Mouse (Mus musculus) midbrain, embryonic 13.5 days (tissue): Measurements from ENCODE around the gene Cd96. TPM values are rescaled to one million over a fixed set of nuclear protein-coding genes. Genes with fewer than 3 reads are reported as not detected.
A peak's percentile ranks its signal among the peaks of the same experiment; 100 is the strongest.

ENCODE experiments used
- ATAC-seq: fragments of 200-750 bp; cut with Nextera tagmentation; 2 replicates; pipeline ENCODE4 v1.8.0; 2017; ENCODE audit warnings: mild to moderate bottlenecking, moderate TSS enrichment, moderate library complexity
- H3K27ac ChIP-seq: fragments of 300-500 bp; sonication (generic); 2 replicates; pipeline ENCODE4 v1.5.1; 2015; ENCODE audit warnings: inconsistent platforms, mild to moderate bottlenecking, moderate library complexity
- H3K27me3 ChIP-seq: fragments of 300-500 bp; sonication (generic); 2 replicates; pipeline ENCODE4 v1.6.1; 2015; ENCODE audit warnings: mild to moderate bottlenecking, inconsistent platforms
- H3K36me3 ChIP-seq: fragments of 300-500 bp; sonication (generic); 2 replicates; pipeline ENCODE4 v1.6.1; 2015; ENCODE audit warnings: mild to moderate bottlenecking, inconsistent platforms
- H3K4me1 ChIP-seq: fragments of 300-500 bp; sonication (generic); replicated peaks from 2 replicates; pipeline ENCODE4 v1.6.1; 2015; ENCODE audit warnings: inconsistent platforms
- H3K4me2 ChIP-seq: fragments of 300-500 bp; sonication (generic); replicated peaks from 2 replicates; pipeline ENCODE4 v1.6.1; 2015; ENCODE audit warnings: moderate library complexity, mild to moderate bottlenecking, inconsistent platforms
- H3K4me3 ChIP-seq: fragments of 300-500 bp; sonication (generic); replicated peaks from 2 replicates; pipeline ENCODE4 v1.5.1; 2015; ENCODE audit warnings: mild to moderate bottlenecking, inconsistent platforms
- H3K9ac ChIP-seq: fragments of 300-500 bp; sonication (generic); replicated peaks from 2 replicates; pipeline ENCODE4 v1.6.1; 2015; ENCODE audit warnings: mild to moderate bottlenecking, inconsistent platforms
- H3K9me3 ChIP-seq: fragments of 300-500 bp; sonication (generic); 2 replicates; pipeline ENCODE4 v1.6.1; 2016; ENCODE audit warnings: mild to moderate bottlenecking, inconsistent platforms
- WGBS: fragments of 180-500 bp; shearing (Covaris S2); methylation state at CpG from one replicate; pipeline ENCODE4 v1.1.7; 2015; 5-methylcytosine and 5-hydroxymethylcytosine counted together
- polyA plus RNA-seq: library from polyadenylated mRNA; unstranded; fragments of >200 nt; fragmentation: Nextera tagmentation; extraction: Ambion mirVana; gene quantifications from 2 replicates; pipeline ENCODE4 v1.2.1, GENCODE M21; 2015

Cd96 gene
- polyA plus RNA-seq, 1 experiment from 2014 or later = not detected

DNA sequence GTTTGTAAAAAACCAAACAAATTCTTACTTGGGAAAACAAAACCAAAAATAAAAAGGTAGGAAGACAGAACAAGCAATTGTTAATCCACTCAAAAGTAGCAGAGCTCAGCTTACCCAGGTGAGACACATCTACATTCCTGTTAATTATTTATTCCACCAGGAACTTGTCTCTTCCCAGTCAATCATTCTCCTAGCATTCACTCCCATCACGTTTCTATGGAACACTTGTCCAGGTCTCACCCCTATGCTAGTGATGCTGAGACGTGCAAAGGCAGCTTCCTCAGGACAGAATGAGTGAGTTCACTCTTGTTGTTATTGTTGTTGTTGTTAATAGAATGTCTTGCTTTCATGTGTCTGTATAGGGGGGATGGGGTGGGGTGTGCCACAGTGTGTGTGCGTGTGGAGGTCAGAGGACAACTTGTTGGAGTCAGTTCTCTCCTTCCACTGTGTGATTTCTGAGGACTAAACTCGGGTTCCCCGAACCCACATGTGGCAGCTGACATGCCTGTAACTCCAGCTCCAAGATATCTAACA lies 97.0 kb downstream of the Cd96 start:
- Histone ChIP-seq H3K4me1 (no peaks in the 10 kb centered on the region), H3K4me3 (no peak overlapping the region), H3K4me2 (no peak overlapping the region), H3K9me3 (no peaks in the 10 kb centered on the region), H3K27ac (no peak overlapping the region), H3K27me3 (no peaks in the 10 kb centered on the region), H3K9ac (no peak overlapping the region), H3K36me3 (no peaks in the 10 kb centered on the region)
- ATAC-seq = peak; percentile 53
- WGBS = 71% methylated on average over 5 of the region's 5 CpGs

DNA sequence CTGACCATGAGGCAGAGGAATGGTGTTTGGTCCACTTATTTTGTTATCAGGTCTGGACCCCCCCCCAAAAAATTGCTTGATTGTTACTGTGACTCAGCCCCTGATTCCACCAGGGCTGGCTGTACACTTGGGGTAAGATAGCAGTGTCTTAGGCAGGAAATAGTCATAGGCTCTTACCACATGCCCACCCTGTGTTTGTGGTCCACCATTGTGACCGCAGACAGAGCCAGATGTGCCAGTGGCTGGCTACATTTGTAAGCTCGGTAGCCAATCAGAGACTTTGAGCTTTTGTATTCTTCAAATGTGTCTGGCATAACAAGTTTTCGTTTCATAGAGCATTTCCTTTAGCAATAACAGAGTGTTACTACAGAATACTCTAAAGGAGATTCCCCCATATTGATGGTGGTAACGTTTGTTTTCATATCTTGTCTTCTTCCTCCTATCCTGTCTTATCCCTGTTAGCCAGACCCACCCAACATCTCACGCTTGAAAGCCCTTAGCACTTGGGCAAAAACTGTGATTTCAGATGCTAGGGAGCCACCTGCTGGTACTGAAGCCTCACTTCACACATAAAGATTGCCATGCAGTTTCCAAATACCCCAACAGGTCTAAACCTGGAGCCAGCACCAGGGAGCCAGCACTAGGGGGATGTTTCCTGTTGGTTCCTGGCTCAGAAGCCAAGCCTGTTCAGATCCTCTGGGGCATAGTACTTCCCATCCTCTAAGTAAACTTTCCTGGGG lies 97.7 kb downstream of the Cd96 start:
- Histone ChIP-seq H3K27me3 (no peaks in the 10 kb centered on the region), H3K36me3 (no peaks in the 10 kb centered on the region), H3K4me2 (no peak overlapping the region), H3K27ac (no peak overlapping the region), H3K4me1 (no peaks in the 10 kb centered on the region), H3K9ac (no peak overlapping the region), H3K4me3 (no peak overlapping the region), H3K9me3 (no peaks in the 10 kb centered on the region)
- ATAC-seq = peak; percentile 90
- 50% methylated on average over 5 of the region's 5 CpGs for WGBS

DNA sequence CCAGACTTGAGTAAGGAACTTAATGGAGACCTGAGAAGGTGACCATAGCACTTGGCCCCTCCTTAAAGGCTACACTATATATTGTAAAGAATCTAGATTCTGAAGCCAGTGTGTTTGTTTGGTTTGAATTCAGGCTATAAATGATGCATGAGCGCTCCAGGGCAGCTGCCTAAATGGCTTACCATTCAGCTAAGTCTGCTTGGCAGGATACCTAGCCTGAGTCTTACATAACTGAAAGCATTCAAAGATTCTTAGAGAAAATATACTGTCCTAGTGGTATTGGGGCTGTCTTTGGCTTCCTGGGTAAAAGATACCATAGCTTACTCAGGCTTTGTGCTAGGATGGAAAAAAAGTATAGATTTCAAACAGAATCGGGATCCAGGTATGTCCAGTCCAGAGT lies 98.7 kb downstream of the Cd96 start:
- no peak for ATAC-seq
- H3K27ac ChIP-seq = no peak overlapping the region
- no peak overlapping the region for H3K4me2 ChIP-seq
- no peaks in the 10 kb centered on the region for H3K4me1 ChIP-seq
- no peaks in the 10 kb centered on the region for H3K27me3 ChIP-seq
- H3K9me3 ChIP-seq = no peaks in the 10 kb centered on the region
- no peak overlapping the region for H3K9ac ChIP-seq
- H3K4me3 ChIP-seq = no peak overlapping the region
- H3K36me3 ChIP-seq = no peaks in the 10 kb centered on the region
- 88% methylated on average over 2 of the region's 2 CpGs for WGBS

DNA sequence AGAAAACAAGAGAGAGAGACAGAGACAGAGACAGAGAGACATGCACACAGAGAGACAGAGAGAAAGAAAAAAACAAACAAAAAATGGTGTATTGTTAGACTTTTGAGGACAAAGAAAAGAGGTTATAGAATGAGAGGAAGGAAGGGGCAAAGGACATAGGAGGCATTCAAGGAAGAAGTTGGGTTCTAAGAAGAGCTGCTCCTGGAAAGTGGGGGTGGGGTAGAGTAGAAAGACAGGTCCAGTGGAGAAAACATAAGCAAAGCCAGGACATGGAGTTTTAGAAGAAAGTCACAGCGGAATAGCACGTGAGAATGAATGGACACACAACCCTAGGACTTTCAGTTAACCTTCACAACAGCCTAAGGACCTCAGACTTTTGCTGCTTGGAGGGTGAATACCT lies 99.7 kb downstream of the Cd96 start:
- H3K27me3 ChIP-seq = no peaks in the 10 kb centered on the region
- H3K9ac ChIP-seq = no peak overlapping the region
- no peak overlapping the region for H3K27ac ChIP-seq
- H3K4me2 ChIP-seq = no peak overlapping the region
- no peaks in the 10 kb centered on the region for H3K36me3 ChIP-seq
- no peaks in the 10 kb centered on the region for H3K9me3 ChIP-seq
- no peak for ATAC-seq
- no peak overlapping the region for H3K4me3 ChIP-seq
- no peaks in the 10 kb centered on the region for H3K4me1 ChIP-seq
- WGBS = 83% methylated on average over 2 of the region's 2 CpGs

DNA sequence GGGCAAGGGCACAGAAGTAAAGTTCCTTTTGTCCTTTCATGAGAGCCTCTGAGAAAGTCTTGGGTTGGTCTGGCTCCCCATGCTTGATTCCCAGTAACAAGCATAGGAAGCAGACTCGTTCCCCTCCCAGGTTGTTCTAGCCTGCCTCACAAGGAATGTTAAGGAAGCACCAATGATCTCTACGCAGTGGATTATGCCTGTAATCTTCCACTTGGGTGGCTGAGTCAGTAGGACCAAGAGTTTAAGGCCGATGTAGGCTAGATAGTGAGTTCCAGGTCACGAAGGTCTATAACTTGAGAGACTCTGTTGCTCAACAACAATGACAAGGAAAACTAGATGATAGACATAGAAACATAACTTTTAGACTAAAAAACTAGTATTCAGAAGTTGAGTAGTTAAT lies 100.3 kb downstream of the Cd96 start:
- H3K9ac ChIP-seq = no peak overlapping the region
- H3K27me3 ChIP-seq = no peaks in the 10 kb centered on the region
- no peaks in the 10 kb centered on the region for H3K4me1 ChIP-seq
- H3K4me3 ChIP-seq = no peak overlapping the region
- H3K36me3 ChIP-seq = no peaks in the 10 kb centered on the region
- WGBS = 87% methylated on average over 4 of the region's 4 CpGs
- H3K4me2 ChIP-seq = no peak overlapping the region
- no peak for ATAC-seq
- H3K27ac ChIP-seq = no peak overlapping the region
- no peaks in the 10 kb centered on the region for H3K9me3 ChIP-seq

DNA sequence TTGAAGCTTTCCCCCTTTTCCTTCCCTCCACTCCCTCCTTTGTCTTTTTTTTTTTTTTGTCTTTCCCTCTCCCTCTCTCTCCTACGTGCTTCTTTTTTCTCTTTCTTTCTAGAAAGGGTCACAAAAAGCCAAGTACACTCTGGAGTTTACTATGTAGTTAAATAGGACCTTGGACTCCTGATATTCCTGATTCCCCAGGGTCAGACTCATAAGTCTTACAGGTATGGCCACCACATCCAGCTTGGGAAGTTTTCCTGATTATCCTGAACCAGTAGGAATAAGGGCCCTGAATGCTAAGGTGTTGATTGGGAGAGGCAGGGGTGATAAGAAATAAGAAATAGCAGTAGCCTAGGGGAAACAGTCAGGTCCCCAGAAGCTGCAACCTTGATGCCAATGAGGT lies 100.7 kb downstream of the Cd96 start:
- no peaks in the 10 kb centered on the region for H3K4me1 ChIP-seq
- H3K4me3 ChIP-seq = no peak overlapping the region
- ATAC-seq = no peak
- no peak overlapping the region for H3K9ac ChIP-seq
- H3K4me2 ChIP-seq = no peak overlapping the region
- H3K27ac ChIP-seq = no peak overlapping the region
- 55% methylated on average over 1 of the region's 1 CpGs for WGBS
- H3K36me3 ChIP-seq = no peaks in the 10 kb centered on the region
- H3K9me3 ChIP-seq = no peaks in the 10 kb centered on the region
- no peaks in the 10 kb centered on the region for H3K27me3 ChIP-seq

DNA sequence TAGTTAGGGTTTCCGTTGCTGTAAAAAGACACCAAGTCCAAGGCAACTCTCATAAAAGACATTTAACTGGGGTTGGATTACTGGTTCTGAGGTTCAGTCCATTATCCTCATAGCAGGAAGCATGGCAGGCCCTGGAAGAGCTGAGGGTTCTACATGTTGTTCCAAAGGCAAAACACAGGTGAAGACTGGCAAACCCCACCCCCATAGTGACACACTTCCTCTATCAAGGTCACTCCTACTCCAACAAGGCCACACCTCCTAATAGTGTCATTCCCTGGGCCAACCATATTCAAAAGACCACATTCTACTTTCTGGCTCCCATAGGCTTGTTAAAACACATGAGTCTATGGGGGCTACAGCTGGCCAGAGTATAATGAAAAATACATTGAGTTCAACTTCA lies 108.4 kb downstream of the Cd96 start:
- Histone ChIP-seq H3K9ac (no peak overlapping the region), H3K4me2 (no peak overlapping the region), H3K27ac (no peak overlapping the region), H3K36me3 (no peaks in the 10 kb centered on the region), H3K27me3 (no peaks in the 10 kb centered on the region), H3K4me1 (peaks cover 27% of the 10 kb centered on the region), H3K9me3 (no peaks in the 10 kb centered on the region), H3K4me3 (no peak overlapping the region)
- WGBS = 100% methylated on average over 1 of the region's 1 CpGs
- no peak for ATAC-seq

DNA sequence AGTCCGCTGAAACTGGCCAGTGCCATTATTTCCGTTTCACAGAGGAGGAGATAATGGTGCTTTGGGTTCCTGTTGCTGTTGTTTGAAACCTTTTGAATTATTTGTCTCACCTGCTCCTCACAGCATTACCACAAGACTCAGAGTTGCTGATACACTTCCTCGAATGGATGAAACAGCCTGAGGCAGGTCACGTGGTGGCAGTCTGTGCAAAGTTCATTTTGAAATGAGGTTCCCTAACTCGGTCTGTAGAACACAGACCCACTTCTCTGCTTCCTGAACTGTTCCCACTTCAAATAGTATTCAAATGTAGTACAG lies 109.2 kb downstream of the Cd96 start:
- Histone ChIP-seq H3K4me2 (peak overlapping the region; percentile 85), H3K9ac (peak overlapping the region; percentile 68), H3K27ac (peak overlapping the region; percentile 68), H3K36me3 (no peaks in the 10 kb centered on the region), H3K4me1 (peaks cover 27% of the 10 kb centered on the region), H3K27me3 (no peaks in the 10 kb centered on the region), H3K4me3 (peak overlapping the region; percentile 65), H3K9me3 (no peaks in the 10 kb centered on the region)
- WGBS = 9% methylated on average over 5 of the region's 5 CpGs
- ATAC-seq = peak; percentile 4; the same call in 1 of the 2 replicates

DNA sequence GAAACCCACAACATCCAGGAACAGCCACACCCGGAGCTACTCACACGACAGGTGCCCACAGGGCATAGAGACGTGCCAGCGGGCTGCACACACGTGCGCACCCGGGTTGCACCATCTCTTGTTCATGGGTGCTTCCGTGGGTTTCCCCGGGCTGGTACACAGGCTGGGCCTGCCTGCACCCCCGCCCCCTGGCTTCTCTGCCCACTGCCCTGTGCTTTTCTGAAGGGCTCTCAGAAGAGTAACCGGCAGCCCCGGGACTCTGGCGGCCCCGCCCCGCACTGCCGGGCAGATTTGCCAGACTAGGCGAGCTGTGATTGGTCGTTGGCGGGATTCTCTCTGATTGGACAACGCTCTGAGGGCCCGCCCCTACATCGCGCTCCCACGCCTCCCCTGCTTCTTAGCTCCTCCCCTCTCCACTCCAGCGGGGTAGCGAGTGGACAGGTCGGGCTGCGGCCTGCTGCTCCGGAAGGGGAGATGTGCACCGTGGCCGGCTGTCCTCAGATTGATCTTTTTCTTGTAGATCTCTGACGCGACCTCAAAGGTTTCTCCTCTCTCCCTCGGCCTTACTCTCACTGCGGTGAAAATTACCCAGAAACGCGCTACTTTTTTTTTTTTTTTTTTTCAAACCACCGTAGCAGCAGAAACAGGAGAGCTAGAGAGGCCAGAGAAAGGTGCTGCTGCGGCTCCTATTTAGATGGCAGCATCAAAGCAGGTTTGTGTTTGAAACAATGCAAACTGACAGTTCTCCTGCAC lies 109.7 kb downstream of the Cd96 start, which contains the start of gene Plcxd2:
TSS of gene Plcxd2 (minus strand) at position 66 of the 753 bp plus-strand sequence.
- Histone ChIP-seq H3K27ac (peak within 1 kb of the TSS; percentile 68), H3K4me2 (peak within 1 kb of the TSS; percentile 85), H3K36me3 (no peaks in the 10 kb centered on the region), H3K9me3 (no peaks in the 10 kb centered on the region), H3K27me3 (no peaks in the 10 kb centered on the region), H3K9ac (peak within 1 kb of the TSS; percentile 68), H3K4me1 (peaks cover 27% of the 10 kb centered on the region), H3K4me3 (peak within 1 kb of the TSS; percentile 65)
- WGBS = under 1% methylated on average over 39 of the region's 39 CpGs
- ATAC-seq = peak; percentile 99

DNA sequence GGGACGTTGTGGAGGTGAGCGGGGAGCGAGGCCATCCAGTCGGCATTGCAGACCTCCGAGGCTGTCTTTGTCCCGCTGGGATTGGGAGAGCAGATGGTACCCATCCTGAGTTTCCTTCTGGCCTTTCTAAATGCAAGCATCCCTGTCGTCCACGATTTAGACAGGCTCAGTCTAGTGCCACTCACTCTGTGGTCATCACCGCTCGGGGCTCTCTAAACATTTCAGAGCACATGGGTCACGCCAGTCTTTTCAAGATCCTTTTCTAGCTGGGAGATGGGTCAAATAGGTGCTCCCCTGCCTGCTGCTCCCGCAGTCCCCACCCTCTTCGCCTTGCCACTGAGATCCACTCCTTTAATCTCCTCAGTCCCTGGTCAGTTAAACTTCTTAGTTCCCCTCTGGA lies 110.3 kb downstream of the Cd96 start:
- peak overlapping the region; percentile 59; the same call in 1 of the 2 replicates for H3K27ac ChIP-seq
- peak; percentile 47 for ATAC-seq
- WGBS = 0% methylated on average over 13 of the region's 13 CpGs
- H3K36me3 ChIP-seq = no peaks in the 10 kb centered on the region
- H3K27me3 ChIP-seq = no peaks in the 10 kb centered on the region
- no peaks in the 10 kb centered on the region for H3K9me3 ChIP-seq
- H3K4me1 ChIP-seq = peaks cover 27% of the 10 kb centered on the region
- H3K9ac ChIP-seq = peak overlapping the region; percentile 68
- H3K4me3 ChIP-seq = peak overlapping the region; percentile 65
- peak overlapping the region; percentile 85 for H3K4me2 ChIP-seq

DNA sequence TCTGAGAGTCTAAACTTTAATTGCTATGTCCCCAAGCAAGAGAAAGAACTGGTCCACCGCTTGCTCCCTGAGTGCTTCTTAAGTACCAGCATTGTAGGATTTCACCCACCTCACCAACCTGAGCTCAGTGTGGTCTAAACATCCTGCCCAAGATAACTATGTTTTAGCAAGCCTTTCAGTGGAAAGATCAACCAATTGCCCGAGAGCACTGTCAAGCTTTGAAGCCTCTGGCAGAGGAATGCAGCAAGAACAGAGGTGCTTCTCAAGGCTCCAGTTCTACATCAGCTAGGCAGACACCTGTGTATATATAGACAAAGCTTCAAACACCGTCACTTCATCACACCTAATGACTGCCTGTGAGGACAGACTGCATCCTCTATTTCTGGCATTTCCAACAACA lies 111.3 kb downstream of the Cd96 start:
- H3K9me3 ChIP-seq = no peaks in the 10 kb centered on the region
- H3K36me3 ChIP-seq = no peaks in the 10 kb centered on the region
- 0 out of 2 replicates have a peak overlapping the region, but pooled peaks have one; percentile 68 for H3K9ac ChIP-seq
- no peaks in the 10 kb centered on the region for H3K27me3 ChIP-seq
- H3K27ac ChIP-seq = no peak overlapping the region
- H3K4me1 ChIP-seq = peaks cover 27% of the 10 kb centered on the region
- ATAC-seq = no peak
- WGBS = 74% methylated on average over 3 of the region's 3 CpGs
- H3K4me2 ChIP-seq = peak overlapping the region; percentile 85
- H3K4me3 ChIP-seq = peak overlapping the region; percentile 65

DNA sequence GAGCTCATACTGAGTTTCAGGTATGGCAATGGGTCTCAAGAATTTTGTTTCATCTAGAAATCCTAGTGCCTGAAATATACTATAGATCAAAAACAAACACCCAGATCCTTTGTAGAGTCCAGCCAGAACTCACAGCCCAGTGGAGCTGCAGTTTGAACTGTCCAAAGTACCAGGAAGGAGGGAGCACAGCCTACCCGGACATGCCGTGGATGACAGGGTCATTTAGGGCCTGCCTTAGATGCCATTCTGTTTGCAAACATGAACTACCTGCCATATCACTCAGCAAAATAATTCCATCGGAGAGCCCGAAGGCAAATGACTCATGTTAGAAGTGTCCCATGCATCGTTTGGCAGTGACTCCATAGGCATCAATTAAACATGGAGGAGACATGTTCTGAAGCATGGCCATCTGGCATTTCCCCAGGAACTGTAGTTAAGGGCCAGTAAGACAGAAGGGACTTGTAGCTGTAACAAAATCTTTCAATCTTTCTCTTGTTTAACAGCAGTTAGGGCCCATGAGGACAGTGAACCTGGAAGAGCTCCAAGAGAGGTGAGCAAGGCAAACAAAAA lies 111.9 kb downstream of the Cd96 start:
- 82% methylated on average over 5 of the region's 5 CpGs for whole genome bisulfite sequencing

More for the DNA sequence above, 111.9 kb downstream of the Cd96 start:
- H3K27ac ChIP-seq = no peak overlapping the region
- H3K9ac ChIP-seq = 0 out of 2 replicates have a peak overlapping the region, but pooled peaks have one; percentile 10
- H3K4me3 ChIP-seq = no peak overlapping the region
- H3K27me3 ChIP-seq = no peaks in the 10 kb centered on the region
- H3K36me3 ChIP-seq = no peaks in the 10 kb centered on the region
- ATAC-seq = no peak
- peak overlapping the region; percentile 85 for H3K4me2 ChIP-seq
- no peaks in the 10 kb centered on the region for H3K9me3 ChIP-seq
- peaks cover 27% of the 10 kb centered on the region for H3K4me1 ChIP-seq
